Mouse (Mus musculus) hindbrain, embryonic 11.5 days (tissue): ENCODE measurements around the gene Whamm. TPM values are rescaled to one million over a fixed set of nuclear protein-coding genes. Genes with fewer than 3 reads are reported as not detected.
A peak's percentile ranks its signal among the peaks of the same experiment; 100 is the strongest.

Source experiments
- ATAC-seq: fragments of 200-750 bp; cut with Nextera tagmentation; 2 replicates; pipeline ENCODE4 v1.8.0; 2017; ENCODE audit warnings: mild to moderate bottlenecking, moderate TSS enrichment, moderate library complexity; ENCODE audit not compliant: low FRiP score
- DNase-seq: peaks from one replicate; pipeline ENCODE4 v3.0.0-alpha.2; 2015; ENCODE audit warnings: low spot score
- H3K27ac ChIP-seq: fragments of 300-500 bp; sonication (generic); 2 replicates; pipeline ENCODE4 v1.5.1; 2014; ENCODE audit warnings: mild to moderate bottlenecking, low read depth, low read length
- H3K27me3 ChIP-seq: fragments of 300-500 bp; sonication (generic); 2 replicates; pipeline ENCODE4 v1.6.1; 2014; ENCODE audit warnings: mild to moderate bottlenecking, low read length, moderate library complexity, mixed read lengths; ENCODE audit not compliant: control insufficient read depth, insufficient read depth
- H3K36me3 ChIP-seq: fragments of 300-500 bp; sonication (generic); 2 replicates; pipeline ENCODE4 v1.6.1; 2014; ENCODE audit warnings: mild to moderate bottlenecking, low read length, moderate library complexity, mixed read lengths; ENCODE audit not compliant: control insufficient read depth, insufficient read depth
- H3K4me1 ChIP-seq: fragments of 300-500 bp; sonication (generic); replicated peaks from 2 replicates; pipeline ENCODE4 v1.6.1; 2014; ENCODE audit warnings: low read length, mixed read lengths; ENCODE audit not compliant: control insufficient read depth, insufficient read depth
- H3K4me2 ChIP-seq: fragments of 300-500 bp; sonication (generic); replicated peaks from 2 replicates; pipeline ENCODE4 v1.6.1; 2014; ENCODE audit warnings: mild to moderate bottlenecking, low read depth, low read length
- H3K4me3 ChIP-seq: fragments of 300-500 bp; sonication (generic); 2 replicates; pipeline ENCODE4 v1.5.1; 2014; ENCODE audit warnings: low read depth, low read length
- H3K9ac ChIP-seq: fragments of 300-500 bp; sonication (generic); 2 replicates; pipeline ENCODE4 v1.6.1; 2014; ENCODE audit warnings: low read depth, low read length
- H3K9me3 ChIP-seq: fragments of 300-500 bp; sonication (generic); 2 replicates; pipeline ENCODE4 v1.6.1; 2016; ENCODE audit warnings: low read length; ENCODE audit not compliant: control insufficient read depth
- WGBS: fragments of 180-500 bp; shearing (Covaris S2); extraction: QIAGEN DNeasy Blood & Tissue Kit; methylation state at CpG from one replicate; pipeline ENCODE4 v1.1.7; 2014; 5-methylcytosine and 5-hydroxymethylcytosine counted together
- polyA plus RNA-seq: library from polyadenylated mRNA; unstranded; fragments of >200 nt; fragmentation: Nextera tagmentation; extraction: Ambion mirVana; gene quantifications from 2 replicates; pipeline ENCODE4 v1.2.1, GENCODE M21; 2014

Whamm gene
- polyA plus RNA-seq, 1 experiment from 2014 or later, result 9.0 TPM

DNA sequence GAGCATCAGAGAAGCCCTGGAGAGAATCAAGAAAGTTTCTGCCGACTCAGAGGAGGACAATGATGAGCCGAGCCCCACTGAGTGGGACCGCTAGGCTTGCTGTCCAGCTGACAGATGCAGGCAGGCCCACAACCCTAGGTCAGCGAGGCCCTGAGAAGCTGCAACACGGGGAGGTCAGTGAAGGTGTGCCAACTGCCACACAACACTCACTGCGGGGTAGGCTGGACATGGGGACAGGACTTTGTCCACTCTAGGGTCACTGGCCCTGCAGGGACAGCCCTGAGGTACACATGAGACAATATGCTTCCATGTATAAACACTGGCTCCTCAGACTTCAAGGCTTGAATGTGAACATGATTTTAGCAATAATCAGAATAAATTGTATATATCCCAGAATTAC, 25.0 kb downstream of the Whamm start:
- no peaks in the 10 kb centered on the region for H3K4me1 ChIP-seq
- H3K4me2 ChIP-seq, result no peak overlapping the region
- no peak overlapping the region for H3K4me3 ChIP-seq
- H3K27ac ChIP-seq, result no peak overlapping the region
- no peak overlapping the region for H3K9ac ChIP-seq
- 89% methylated on average over 6 of the region's 6 CpGs for WGBS
- ATAC-seq, result no peak
- H3K9me3 ChIP-seq, result no peaks in the 10 kb centered on the region
- no peaks in the 10 kb centered on the region for H3K27me3 ChIP-seq
- no peak for DNase-seq
- 0 out of 2 replicates have a peak, but pooled peaks cover 2% of the 10 kb centered on the region for H3K36me3 ChIP-seq

DNA sequence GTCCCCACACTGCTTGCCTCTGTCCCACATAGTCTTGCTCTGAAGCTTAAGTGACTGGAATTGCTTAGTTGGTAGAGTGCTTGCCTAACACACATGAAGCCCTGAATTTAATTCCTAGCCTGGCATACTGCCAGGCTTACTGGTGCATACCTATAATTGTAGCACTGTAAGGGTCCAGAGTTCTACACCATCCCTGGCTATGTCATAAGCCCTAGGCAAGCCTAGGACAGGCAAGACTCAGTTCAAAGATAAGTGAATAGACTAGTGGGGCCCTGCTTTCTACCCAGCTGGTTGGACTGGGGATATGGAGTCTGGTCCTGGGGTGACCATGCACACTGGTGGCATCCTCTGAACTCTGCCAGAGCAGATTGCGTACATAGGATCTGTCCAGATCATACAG, 26.6 kb downstream of the Whamm start:
- DNase-seq (no peak), ATAC-seq (no peak)
- Histone ChIP-seq H3K4me1 (no peaks in the 10 kb centered on the region), H3K36me3 (0 out of 2 replicates have a peak, but pooled peaks cover 2% of the 10 kb centered on the region), H3K9ac (no peak overlapping the region), H3K4me3 (no peak overlapping the region), H3K27ac (no peak overlapping the region), H3K27me3 (no peaks in the 10 kb centered on the region), H3K4me2 (no peak overlapping the region), H3K9me3 (no peaks in the 10 kb centered on the region)
- 92% methylated on average over 1 of the region's 1 CpGs for WGBS

DNA sequence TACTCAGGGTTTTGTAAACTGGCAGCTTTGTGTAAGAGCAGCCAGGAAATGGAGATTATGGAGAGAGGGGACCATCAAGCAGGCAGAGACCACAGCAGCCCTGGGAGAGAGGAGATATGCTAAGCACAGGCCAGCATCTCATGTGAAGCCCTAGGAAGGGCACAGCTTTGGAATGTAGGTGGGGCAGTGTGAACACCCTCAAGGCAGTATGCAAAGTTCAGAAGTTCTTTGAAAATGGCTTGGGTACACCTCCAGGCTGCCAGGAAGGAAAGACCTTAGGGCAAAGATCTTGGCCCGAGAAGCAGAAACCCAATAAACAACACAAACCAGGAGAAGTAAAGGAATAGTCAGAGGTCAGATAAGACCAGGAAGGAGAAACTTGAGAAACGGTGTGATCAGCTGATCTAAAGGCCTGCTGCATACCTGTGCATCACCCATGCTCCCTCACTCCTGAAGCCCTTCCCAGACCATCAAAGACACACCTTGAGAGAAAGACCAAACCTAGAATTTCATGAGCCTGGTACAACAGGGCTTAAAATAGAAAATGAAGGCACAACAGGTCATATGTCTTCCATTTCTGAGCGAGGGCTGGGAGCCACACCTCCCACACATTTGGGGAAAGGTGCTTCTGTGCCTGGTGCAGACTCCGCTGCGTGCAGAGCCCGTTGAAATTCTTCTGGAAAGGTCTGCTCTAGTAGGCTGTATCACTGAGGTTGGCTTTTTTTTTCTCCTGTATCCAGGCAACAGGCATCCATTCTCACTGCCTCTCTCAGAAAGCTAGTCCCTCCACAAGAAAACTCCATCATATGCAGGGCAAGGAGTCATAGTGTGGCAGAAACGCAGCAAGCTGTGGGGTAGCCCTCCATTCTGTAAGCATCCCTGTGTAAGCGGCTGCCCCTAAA, 28.6 kb downstream of the Whamm start:
- no peak for ATAC-seq
- no peak overlapping the region for H3K27ac ChIP-seq
- no peak overlapping the region for H3K4me3 ChIP-seq
- DNase-seq, result no peak
- H3K36me3 ChIP-seq, result 0 out of 2 replicates have a peak, but pooled peaks cover 1% of the 10 kb centered on the region
- H3K9me3 ChIP-seq, result no peaks in the 10 kb centered on the region
- no peak overlapping the region for H3K9ac ChIP-seq
- no peaks in the 10 kb centered on the region for H3K27me3 ChIP-seq
- no peaks in the 10 kb centered on the region for H3K4me1 ChIP-seq
- 73% methylated on average over 8 of the region's 8 CpGs for WGBS
- H3K4me2 ChIP-seq, result no peak overlapping the region

DNA sequence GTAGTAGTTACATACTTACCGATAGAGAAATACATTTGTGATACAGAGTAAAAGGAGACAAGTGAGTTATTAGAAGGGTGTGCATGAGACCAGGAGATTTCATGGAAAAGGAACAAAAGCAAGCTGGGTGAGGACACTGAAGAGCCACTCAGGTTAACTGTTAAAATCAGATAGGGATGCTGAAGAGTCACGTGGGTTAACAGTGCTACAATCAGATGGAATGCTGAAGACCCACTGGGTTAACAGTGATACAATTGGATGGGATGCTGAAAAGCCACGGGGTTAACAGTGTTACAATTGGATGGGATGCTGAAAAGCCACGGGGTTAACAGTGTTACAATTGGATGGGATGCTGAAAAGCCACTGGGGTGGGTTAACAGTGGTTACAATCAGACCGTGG, 33.9 kb downstream of the Whamm start:
- Histone ChIP-seq H3K27me3 (no peaks in the 10 kb centered on the region), H3K9me3 (no peaks in the 10 kb centered on the region), H3K4me3 (no peak overlapping the region), H3K9ac (no peak overlapping the region), H3K4me2 (no peak overlapping the region), H3K36me3 (no peaks in the 10 kb centered on the region), H3K4me1 (no peaks in the 10 kb centered on the region), H3K27ac (no peak overlapping the region)
- no peak for DNase-seq
- ATAC-seq, result no peak
- 71% methylated on average over 5 of the region's 5 CpGs for WGBS

DNA sequence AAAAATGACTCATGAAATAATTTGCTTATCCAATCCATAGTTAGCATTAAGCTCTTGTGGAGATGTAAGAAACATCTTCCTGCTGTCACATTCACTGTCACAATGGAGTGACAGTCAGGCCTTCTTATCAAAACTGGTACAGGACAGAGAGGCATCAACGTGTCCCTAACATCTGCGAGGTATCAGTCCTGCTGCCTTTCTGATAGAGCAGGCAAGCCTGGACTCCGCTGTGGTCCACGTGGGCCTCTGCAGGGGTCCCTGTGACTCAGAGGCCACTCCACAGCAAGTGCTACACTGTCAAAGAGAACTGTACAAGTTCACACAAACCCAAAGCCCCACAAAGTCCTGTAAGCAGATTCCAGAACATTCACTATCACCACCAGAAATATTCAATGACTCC, 34.4 kb downstream of the Whamm start:
- Histone ChIP-seq H3K9ac (no peak overlapping the region), H3K27me3 (no peaks in the 10 kb centered on the region), H3K4me3 (no peak overlapping the region), H3K4me1 (no peaks in the 10 kb centered on the region), H3K36me3 (no peaks in the 10 kb centered on the region), H3K9me3 (no peaks in the 10 kb centered on the region), H3K4me2 (no peak overlapping the region), H3K27ac (no peak overlapping the region)
- DNase-seq, result no peak
- 72% methylated on average over 4 of the region's 4 CpGs for whole genome bisulfite sequencing
- ATAC-seq, result no peak

DNA sequence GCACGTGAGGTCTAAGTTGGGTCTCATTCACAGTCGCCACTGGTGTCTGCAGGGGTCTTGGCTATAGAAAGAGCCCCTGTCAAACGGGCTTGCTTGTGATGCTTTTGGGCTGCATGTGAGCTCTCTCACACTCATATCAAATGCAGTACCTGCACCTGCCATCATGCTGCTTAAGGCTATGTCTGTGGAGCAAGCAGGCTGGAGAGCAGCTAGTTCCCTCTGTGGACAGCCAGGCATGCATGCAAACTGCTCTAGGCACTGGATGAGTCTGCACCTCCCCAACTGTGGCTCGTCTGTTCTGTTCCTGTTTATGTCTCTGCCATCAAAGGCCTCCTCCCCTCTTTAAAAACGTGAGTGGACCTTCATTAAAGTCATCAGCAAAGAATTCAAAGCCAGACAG, 35.4 kb downstream of the Whamm start:
- Histone ChIP-seq H3K4me3 (no peak overlapping the region), H3K36me3 (no peaks in the 10 kb centered on the region), H3K27me3 (no peaks in the 10 kb centered on the region), H3K4me2 (no peak overlapping the region), H3K9ac (no peak overlapping the region), H3K4me1 (no peaks in the 10 kb centered on the region), H3K27ac (no peak overlapping the region), H3K9me3 (no peaks in the 10 kb centered on the region)
- ATAC-seq (no peak), DNase-seq (no peak)
- 65% methylated on average over 5 of the region's 5 CpGs for WGBS

DNA sequence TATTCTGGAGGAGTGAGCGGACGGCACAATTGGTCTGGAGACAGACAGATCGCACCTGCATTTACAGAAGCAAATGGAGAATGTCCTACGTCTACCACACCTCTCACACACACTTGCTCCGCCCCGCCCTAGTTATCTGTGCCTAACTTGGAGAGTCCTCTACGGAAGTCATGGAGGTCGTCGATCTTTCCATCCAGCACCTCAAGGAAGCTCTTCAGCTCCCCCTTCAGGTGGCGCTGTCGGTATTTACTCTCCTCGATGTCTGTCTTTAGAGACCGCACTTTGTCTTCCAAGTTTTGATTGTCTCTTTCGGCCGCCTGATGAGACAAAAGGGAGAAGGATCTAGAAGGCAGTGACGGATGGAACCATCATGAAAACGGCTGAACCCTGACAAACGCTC, 39.1 kb downstream of the Whamm start:
- ATAC-seq (no peak), DNase-seq (peak; percentile 34)
- H3K36me3 ChIP-seq, result no peaks in the 10 kb centered on the region
- H3K9me3 ChIP-seq, result no peaks in the 10 kb centered on the region
- H3K4me2 ChIP-seq, result no peak overlapping the region
- no peaks in the 10 kb centered on the region for H3K27me3 ChIP-seq
- no peak overlapping the region for H3K9ac ChIP-seq
- no peaks in the 10 kb centered on the region for H3K4me1 ChIP-seq
- H3K4me3 ChIP-seq, result no peak overlapping the region
- no peak overlapping the region for H3K27ac ChIP-seq
- 63% methylated on average over 18 of the region's 18 CpGs for WGBS

DNA sequence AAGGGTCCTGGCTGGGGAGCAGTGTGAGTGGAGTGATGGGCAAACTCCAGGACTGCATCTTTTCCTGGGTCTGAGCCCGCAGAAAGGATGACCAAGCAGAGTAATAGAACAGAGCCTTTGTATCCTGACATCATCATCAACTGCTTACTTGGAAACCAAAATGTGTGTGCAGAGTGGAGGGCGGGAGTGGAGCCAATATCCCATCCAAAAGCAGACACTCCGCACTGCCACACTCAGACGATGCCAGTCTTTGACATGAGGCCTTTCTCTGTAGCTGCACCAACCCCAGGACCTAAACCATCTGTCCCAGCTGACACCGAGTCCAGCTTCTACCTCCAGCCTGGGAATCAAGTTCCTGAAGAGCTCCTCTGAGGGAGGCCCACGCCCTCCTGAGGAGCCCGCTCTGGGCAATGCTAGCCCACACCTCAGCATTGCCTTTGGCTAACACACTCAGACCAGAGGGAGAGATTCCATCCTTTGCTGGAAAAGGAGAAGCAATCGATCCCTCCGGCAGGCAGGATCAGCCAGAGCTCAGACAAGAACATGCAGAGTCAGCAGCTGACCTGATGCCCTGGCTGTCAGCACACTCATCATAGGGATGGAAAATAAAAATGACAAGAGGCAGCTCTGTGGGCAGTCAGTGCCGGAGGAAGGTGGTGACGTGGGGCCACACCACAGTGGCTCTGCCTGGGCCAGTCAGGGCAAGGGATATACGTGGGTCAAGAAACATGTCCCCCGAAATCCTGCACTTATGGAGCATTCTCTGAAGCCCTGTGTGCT, 42.0 kb downstream of the Whamm start:
- WGBS, result 77% methylated on average over 13 of the region's 13 CpGs
- ATAC-seq, result no peak
- no peaks in the 10 kb centered on the region for H3K27me3 ChIP-seq
- H3K36me3 ChIP-seq, result no peaks in the 10 kb centered on the region
- DNase-seq, result no peak
- no peak overlapping the region for H3K27ac ChIP-seq
- no peaks in the 10 kb centered on the region for H3K9me3 ChIP-seq
- no peak overlapping the region for H3K4me2 ChIP-seq
- H3K4me1 ChIP-seq, result no peaks in the 10 kb centered on the region
- no peak overlapping the region for H3K4me3 ChIP-seq
- no peak overlapping the region for H3K9ac ChIP-seq
